Mouse (Mus musculus): ENCODE data around the gene Gm6902. TPM values are rescaled to one million over a fixed set of nuclear protein-coding genes. Genes with fewer than 3 reads are reported as not detected.
"Not testable (repeated sequence)": the region's sequence is repeated elsewhere in the genome, so short reads cannot be mapped to it uniquely, and the experiment has no call there.

Gm6902 gene
- not detected in 2 replicates for polyA plus RNA-seq (2015; fragmentation: Nextera tagmentation; extraction: Ambion mirVana)

DNA sequence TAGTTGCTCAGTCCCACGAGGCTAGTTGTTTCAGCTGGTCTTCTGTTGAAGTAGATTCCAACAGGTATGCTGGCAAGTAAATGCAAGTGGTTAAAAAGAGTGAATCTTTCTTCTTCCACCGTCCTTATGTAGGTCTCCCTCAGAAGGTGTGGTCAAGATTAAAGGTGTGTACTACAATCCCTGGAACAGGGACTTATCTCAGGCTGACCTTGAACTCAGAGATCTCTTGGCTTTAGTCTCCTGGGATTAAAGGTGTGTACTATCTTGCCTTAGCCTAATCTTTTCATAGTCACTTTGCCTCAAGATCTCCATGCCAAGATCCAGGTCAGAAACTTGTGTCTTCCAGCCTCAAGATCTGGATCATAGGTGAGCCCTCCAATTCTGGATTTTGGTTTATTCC, at the start of gene Gm6902:
Gene Gm6902, minus strand, starts transcription at position 101 of the 400 bp plus-strand sequence.
- not testable (repeated sequence) for H3K27me3 ChIP-seq; H3K27ac ChIP-seq; H3K4me1 ChIP-seq; H3K9me3 ChIP-seq (replicated peaks); H3K4me2 ChIP-seq; H3K4me3 ChIP-seq (replicated peaks); H3K36me3 ChIP-seq; H3K9ac ChIP-seq; ATAC-seq (replicated peaks; ENCODE audit: low FRiP score)
- WGBS = no CpG with 5 or more reads among the region's 2 CpGs

- H3K4me3 ChIP-seq (replicated peaks); H3K36me3 ChIP-seq; H3K9me3 ChIP-seq (replicated peaks); H3K27me3 ChIP-seq; H3K27ac ChIP-seq; ATAC-seq (replicated peaks; ENCODE audit: low FRiP score); H3K9ac ChIP-seq; H3K4me2 ChIP-seq; H3K4me1 ChIP-seq: not testable (repeated sequence)
- WGBS = 89% methylated on average over 3 of the region's 3 CpGs
Observed at GRCm38 (mm10) chr7:23300892-23301291, 22.2 kb upstream of the Gm6902 start, which contains the start of gene Nlrp4e. TSS of gene Nlrp4e (plus strand) at chr7:23301192.

GRCm38 (mm10) chr7:23251582-23251981, 27.1 kb downstream of the Gm6902 start, which contains the start of gene Vmn1r166:
TSS of gene Vmn1r166 (minus strand) at chr7:23251682.
- H3K4me2 ChIP-seq; H3K4me3 ChIP-seq (replicated peaks); H3K27me3 ChIP-seq; H3K4me1 ChIP-seq; ATAC-seq (replicated peaks; ENCODE audit: low FRiP score); H3K27ac ChIP-seq; H3K9ac ChIP-seq; H3K9me3 ChIP-seq (replicated peaks); H3K36me3 ChIP-seq: not testable (repeated sequence)
- WGBS = no CpG with 5 or more reads among the region's 2 CpGs

Other genes with a start within 250 kb of the Gm6902 start
- gene Vmn1r163, start 223.4 kb downstream of the Gm6902 start, polyA plus RNA-seq (2015; fragmentation: Nextera tagmentation; extraction: Ambion mirVana) = not detected in 2 replicates
- gene Gm8720, start 211.4 kb downstream of the Gm6902 start, polyA plus RNA-seq (2015; fragmentation: Nextera tagmentation; extraction: Ambion mirVana) = not detected in 2 replicates
- not detected in 2 replicates for gene Gm10662, start 134.4 kb downstream of the Gm6902 start, polyA plus RNA-seq (2015; fragmentation: Nextera tagmentation; extraction: Ambion mirVana)
- gene Vmn1r165, start 61.6 kb downstream of the Gm6902 start, polyA plus RNA-seq (2015; fragmentation: Nextera tagmentation; extraction: Ambion mirVana) = not detected in 2 replicates
- not detected in 2 replicates for gene Vmn1r166, start 27.2 kb downstream of the Gm6902 start, polyA plus RNA-seq (2015; fragmentation: Nextera tagmentation; extraction: Ambion mirVana)
- gene Nlrp4e, start 22.3 kb upstream of the Gm6902 start, polyA plus RNA-seq (2015; fragmentation: Nextera tagmentation; extraction: Ambion mirVana) = not detected in 2 replicates
- not detected in 2 replicates for gene Nlrp5, start 107.0 kb upstream of the Gm6902 start, polyA plus RNA-seq (2015; fragmentation: Nextera tagmentation; extraction: Ambion mirVana)
- gene Vmn1r167, start 228.3 kb upstream of the Gm6902 start, polyA plus RNA-seq (2015; fragmentation: Nextera tagmentation; extraction: Ambion mirVana) = not detected in 2 replicates